Mouse (Mus musculus): Measurements from ENCODE around the gene Gm21992. TPM values are rescaled to one million over a fixed set of nuclear protein-coding genes. Genes with fewer than 3 reads are reported as not detected.
A peak's percentile ranks its signal among the peaks of the same experiment; 100 is the strongest.

Gm21992 gene
- total RNA-seq (2022) = 10 to 100 TPM; 22.5 to 29.2 (median 26.0) TPM

DNA sequence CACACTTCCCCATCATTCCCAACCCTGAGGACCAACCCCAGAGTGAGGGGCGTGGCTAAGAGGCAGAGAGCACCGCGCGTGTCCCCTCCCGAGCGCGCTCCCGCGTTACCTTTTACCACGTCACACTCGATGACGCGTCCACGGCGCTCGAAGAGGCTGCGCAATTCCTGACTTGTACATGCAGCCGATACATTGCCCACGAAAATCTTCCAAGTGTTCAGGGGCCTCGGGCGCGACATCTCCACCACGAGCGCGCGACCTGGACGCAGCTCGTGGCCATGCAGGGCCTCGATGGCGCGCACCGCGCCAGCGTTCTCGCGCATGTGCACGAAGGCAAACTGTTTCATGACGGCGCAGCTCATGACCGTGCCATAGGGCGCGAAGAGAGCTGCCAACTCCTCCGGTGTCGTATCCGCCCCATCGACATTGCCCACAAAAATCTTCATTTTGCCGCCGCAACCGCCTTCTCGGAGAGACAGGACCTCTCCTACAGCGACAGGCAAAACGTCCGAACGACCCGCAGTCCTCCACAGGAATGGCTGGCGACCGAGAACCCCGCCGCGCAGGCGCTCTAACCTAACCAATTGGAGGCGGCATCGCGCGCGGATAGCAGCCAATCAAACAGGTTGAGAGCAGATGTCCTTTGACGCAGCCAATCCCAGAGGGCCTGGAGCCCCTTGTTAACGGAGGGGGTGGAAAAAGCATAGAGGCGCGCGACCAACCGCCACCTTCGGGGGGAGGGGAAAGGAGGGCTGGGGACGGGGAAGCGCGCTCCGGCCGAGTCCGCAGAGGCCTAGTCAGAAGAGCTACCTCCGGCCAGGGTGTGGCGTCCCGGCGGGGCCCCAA lies at the start of gene Gm21992, which contains the start of gene Rbm14:
Gene Gm21992 (minus strand): TSS at position 550 of the 846 bp plus-strand sequence.
Gene Rbm14 (minus strand): TSS at position 572 of the 846 bp plus-strand sequence.
- peak; percentile 98 to 99 for DNase-seq (ENCODE audit: low spot score in 2 of 2)

DNA sequence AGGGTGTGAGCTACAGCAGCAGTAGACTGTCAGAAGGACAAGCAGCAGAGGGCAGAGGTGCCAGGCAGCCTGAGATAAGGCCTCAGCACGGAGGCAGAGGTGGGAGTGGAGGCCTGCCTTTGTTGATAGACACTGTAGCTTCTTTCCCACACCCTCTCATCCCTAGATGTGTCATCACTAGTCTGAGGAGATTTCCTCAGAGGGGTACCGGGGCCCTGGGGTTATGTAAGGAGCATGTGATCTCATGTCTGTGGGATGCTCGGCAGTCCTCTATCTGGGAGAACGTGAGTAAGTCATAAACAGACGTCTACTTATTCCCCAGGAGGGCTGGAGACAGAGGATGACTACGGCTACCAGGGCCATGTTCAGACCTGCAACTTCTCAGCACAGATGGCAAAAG lies 47.7 kb upstream of the Gm21992 start:
- DNase-seq (ENCODE audit: low spot score in 2 of 2) = no peak

DNA sequence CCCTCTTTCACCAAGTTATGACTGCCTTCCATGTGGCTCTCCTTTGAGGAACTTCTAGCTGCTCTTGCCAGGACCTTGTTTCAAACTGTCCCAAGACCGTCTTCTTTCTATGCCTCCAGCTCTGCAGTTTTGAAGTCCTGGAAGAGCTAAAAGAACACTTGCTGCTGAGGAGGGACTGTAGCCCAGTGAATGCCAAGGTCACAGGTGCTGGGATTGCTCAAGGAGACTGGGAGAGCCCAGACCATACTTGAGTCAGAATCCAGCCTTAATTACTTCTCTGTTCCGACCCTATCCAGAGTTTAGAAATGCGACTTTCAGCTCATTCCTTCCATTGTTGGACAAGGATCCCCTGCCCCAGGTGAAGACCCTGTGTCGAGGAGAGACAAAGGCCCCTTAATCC lies 44.5 kb upstream of the Gm21992 start:
- DNase-seq (ENCODE audit: low spot score in 2 of 2) = no peak

DNA sequence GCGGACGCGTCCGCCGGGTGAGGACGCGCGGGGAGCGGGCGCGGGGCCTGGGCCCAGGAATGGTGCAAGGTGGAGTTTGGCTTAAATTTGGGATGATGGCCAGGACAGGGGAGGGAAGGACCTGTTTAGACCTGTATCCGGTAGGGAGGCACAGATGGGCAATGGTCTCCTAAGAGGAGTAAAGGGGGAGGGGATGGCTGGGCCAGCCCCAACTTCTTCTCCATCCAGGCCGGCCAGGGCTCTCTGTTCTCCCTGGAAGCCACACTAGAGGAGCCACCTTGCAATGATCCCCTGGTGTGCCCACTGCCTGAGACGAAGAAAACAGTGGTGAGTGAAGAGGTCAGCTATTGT lies 44.0 kb upstream of the Gm21992 start:
- no peak for DNase-seq (ENCODE audit: low spot score in 2 of 2)

DNA sequence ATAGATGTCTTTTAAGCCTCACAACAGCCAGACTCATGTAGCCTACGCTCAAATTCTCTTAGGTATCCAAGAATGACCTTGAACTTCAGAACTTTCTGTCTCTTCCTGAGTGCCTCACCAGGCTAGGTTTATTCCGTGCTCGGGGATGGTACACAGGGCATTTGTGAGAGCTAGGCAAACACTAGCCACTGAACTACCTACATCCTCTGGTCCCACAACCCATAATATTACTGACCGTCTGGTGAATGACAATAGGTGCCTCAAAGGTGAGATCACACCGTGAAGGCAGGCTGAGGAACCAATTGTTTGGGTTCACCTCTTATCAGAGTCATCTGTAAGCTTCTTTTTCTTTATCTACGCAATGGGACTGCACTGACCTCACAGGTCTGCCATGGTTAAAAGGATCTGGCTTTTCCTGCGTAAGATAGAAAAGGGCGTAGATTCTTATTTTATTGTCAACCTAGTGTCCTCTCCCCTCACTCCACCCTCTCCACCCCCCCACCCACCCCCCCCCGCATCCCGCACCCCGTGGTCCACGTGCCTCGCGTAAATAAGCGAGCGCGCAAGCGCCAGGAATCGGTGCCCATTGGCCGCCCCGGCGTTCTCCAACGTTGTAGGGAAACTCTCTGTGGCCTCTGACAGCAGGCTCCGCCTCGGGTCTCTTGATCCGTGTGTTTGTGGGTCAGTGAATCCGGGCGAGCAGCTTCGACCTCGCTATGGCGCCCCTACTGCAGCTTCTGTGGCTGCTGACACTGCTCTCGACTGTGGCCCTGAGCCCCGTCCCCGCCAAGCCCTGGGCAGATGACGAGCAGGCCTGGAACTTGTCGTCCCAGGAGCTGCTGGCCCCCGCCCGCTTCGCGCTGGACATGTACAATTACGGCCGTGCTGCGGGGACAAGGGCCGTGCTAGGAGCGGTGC lies 43.4 kb upstream of the Gm21992 start, which contains the start of gene Ctsf:
Gene Ctsf (plus strand): TSS at position 579 of the 918 bp plus-strand sequence.
- peak; percentile 91 for DNase-seq (ENCODE audit: low spot score in 2 of 2)

DNA sequence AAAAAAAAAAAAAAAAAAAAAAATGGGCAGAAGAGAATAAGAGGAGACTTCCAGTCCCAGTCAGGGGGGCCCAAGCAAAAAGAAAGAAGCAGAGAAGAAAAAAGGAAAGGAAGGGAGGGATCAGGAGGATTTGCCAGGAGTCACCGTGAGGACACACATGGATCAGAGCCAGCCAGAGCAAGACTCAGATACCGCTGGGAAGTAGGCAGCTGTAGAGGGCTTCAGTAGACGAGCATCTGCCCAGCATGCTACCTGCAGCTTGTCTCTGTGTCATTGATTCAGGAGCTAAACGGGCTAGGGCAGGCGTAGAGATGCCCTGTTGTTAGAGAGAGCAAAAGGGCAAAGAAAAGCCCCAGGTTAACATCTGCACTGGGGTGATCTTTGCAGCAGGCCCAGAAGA lies 38.9 kb upstream of the Gm21992 start:
- no peak for DNase-seq (ENCODE audit: low spot score in 2 of 2)

DNA sequence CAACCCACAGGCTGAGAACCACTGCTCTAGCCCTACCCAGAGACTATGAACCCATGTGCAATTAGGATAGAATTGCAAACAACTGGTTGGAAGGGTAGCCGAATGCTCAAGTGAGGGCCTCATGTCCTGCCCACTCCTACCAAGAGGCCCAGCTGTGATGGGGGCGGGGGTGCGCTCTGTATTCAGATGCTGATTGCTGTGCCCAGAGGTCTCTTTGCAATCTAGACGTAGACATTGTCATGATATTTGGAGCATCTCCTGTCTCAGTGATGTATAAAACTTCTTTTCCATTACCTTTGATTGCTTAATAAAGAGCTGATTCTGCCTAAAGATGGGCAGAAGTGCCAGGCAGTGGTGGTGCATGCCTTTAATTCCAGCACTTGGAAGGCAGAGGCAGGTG lies 38.4 kb upstream of the Gm21992 start:
- no peak for DNase-seq (ENCODE audit: low spot score in 2 of 2)

DNA sequence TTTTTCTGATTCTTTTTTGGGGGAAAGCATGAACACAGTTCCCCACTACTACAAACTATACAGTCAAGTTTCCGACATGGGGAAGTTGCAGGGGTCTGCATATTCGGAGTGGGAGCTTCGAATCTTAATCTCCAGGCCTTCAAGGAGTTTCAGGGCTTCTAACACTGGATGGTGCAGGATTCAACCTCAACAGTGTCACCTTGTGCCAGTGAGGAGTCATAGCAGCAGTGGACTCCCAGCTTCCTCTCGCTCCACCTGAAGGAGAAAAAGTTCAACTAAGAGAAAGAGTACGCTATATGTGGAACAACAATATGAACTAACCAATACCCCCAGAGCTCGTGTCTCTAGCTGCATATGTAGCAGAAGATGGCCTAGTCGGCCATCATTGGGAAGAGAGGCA lies 36.1 kb upstream of the Gm21992 start:
- DNase-seq (ENCODE audit: low spot score in 2 of 2) = no peak

DNA sequence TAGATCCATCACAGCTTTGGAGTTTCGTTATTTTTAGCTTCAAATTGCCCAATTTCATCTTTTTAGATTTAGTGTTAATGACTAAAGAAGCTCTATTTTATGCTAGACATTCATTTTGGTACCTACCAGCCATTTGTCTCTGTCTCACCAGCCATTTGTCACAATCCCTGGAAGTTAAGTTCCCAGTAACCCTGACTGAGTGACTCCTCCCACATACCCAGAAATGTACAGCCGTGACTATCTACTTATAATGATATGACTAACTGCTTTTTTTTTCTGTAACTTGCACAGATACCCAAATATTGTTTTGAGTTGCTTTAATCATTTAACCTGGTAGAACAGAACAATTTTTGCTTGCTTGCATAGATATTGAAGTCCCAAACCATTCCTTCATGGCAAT lies 34.4 kb upstream of the Gm21992 start:
- no peak for DNase-seq (ENCODE audit: low spot score in 2 of 2)

DNA sequence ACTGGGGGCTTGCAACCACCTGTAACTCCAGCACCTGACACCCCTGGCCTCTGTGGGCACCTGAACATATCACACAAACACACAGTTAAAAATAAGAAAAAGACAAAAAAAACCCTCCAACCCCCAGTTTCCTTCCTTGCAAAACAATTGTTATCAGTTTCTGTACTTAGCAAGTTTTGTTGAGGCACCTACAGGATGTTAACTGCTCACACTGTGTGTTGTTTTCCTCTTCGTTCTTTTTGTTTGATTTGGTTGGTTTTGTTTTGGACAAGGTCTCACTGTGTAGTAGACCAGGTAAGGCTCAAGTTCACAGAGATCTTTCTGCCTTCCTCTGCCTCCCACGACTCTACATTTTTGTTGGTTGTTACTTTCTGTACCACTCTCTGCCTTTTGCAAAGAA lies 31.2 kb upstream of the Gm21992 start:
- DNase-seq (ENCODE audit: low spot score in 2 of 2) = no peak

DNA sequence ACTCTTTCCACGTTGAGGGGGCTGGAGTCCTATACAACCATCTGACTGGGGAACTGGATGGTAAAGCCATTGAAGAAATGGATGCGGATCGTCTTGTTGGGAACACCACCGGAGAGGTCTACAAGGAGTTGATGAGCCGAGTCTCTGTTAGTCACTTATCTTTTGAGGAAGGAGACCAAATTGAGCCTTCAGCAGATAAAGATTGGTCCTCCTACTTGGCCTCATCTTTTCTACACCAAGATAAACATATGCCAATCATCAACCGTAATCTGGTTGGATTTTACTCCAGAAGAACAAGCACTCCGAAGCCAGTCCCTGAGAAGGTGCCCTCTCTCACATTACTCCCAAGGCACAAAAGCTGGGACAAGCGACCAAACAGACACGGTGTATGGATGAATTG lies 29.4 kb upstream of the Gm21992 start:
- DNase-seq (ENCODE audit: low spot score in 2 of 2) = no peak

DNA sequence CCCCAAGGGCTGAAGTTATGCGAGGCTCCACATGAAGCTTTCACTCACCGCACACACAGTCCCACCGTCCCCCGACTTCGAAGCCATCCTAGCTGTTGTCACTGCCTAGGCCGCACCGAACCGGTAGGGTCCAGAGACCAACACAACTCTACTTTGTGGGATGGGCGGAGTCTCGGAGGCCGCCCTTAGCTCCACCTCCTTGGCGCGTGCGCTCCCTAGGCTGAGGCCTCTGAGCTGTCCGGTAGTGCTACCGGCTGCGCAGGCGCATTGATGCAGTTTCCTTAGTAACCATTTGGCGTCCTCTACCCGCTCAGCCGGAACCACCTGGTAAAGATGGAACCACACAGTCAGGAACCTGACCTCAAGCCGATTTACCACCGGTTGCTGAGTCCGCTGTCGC lies 27.7 kb upstream of the Gm21992 start, which contains the start of the genes Ccs and Ccdc87:
Gene Ccs (minus strand): TSS at position 184 of the 400 bp plus-strand sequence.
Gene Ccdc87 (plus strand): TSS at position 218 of the 400 bp plus-strand sequence.
- DNase-seq (ENCODE audit: low spot score in 2 of 2) = peak; percentile 95 to 98

DNA sequence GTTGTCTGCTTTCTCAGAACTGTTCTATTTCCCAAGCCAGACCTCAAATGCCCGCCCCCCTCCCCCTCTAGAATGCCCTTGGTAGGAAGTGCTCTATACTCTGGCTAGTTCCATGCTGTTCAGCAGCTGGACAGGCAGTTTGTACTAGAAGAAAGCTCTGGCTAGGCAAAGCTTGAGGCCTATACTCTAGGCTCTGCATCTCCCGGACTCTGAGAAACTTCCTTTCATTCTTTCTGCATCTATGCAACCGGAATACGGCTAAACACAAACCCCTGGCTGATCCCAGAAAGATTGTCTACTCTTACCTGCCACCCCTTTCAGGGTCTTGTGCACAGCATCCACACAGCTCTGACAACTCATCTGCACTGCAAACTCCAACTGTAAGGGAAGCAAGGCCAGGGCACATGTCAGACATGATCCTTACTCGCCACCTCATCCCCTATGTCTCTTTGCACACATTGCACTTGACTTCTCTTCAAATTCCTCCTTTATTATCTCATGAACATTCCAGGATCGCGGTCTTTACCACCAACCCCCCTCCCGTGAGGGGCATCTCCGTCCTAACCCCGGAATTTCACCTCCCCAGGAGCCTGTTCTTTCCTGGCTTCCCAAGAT lies 27.2 kb upstream of the Gm21992 start:
- no peak for DNase-seq (ENCODE audit: low spot score in 2 of 2)

DNA sequence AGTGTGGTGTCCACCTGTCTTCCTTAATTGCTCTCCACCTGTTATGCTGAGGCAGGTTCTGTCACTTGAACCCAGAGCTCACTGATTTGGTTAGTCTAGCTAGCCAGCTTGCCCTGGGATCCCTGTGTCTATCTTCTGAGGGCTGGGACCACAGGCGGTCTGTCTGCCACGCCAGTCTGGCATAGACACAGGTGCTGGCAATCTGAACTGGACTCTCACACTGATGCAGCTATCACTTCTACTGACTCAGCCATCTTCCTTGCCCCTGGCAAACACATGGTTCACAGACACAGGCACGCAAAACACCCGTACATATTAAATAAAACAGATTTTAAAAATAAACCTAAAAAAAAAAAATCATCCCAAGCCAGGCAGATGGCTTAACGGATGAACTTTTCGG lies 25.6 kb upstream of the Gm21992 start:
- DNase-seq (ENCODE audit: low spot score in 2 of 2) = no peak

DNA sequence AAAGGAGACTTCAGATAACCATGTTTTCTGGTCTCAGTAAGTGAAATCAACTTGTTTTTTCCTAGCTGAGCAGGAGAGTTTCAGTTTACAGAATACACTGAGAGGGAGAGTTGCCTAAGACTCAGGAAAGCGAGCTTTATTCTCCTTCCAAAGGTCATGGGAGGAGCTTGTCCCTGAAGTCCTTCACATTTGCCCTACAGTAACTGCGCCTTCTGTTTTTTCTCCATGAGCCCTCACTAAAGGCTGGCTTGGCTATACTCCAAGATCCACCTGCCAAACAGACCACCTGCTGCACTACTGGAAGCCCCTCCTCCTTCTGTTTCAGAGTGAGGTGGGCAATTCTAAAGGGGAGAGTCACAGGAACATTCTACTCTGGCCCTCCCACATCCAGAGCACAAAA lies 24.7 kb upstream of the Gm21992 start:
- no peak for DNase-seq (ENCODE audit: low spot score in 2 of 2)

DNA sequence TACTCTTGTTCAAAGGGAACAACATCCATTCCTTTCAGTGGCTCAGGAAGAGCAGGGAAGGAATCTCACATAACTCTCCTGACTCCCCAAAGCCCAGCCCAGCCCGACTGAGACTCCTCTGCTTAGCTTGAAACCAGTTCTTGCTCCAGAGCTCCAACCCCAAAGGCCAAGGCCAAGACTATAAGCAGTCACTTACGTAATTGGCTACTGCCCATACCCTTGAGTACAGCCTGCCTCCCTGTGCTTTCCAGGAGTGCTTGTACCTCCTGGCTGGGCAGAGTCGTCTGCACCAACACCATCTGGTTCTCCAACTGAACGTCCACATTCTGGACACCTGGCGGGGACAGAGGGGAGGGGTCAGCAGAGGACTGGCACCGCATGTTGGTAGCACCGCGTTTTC lies 22.6 kb upstream of the Gm21992 start:
- DNase-seq (ENCODE audit: low spot score in 2 of 2) = no peak

DNA sequence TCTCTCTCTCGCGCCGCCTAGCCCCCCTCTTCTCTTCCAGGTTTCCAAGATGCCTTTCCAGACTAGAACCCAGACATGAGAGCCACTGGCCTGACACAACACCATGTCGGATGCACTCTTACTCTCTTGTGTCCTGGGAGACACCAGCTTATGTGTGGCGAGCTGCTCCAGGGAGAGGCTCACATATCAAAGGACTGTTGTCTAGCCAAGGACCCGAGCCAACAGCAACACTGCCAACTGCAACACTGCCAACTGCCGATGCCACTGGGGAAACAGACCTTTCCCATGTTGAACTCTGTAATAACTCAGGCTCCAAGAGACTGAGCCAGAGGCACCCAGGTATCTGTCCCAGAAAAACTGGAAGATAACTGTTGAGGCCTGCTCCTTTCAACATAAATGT lies 17.7 kb upstream of the Gm21992 start:
- DNase-seq (ENCODE audit: low spot score in 2 of 2) = peak; percentile 47 to 53

DNA sequence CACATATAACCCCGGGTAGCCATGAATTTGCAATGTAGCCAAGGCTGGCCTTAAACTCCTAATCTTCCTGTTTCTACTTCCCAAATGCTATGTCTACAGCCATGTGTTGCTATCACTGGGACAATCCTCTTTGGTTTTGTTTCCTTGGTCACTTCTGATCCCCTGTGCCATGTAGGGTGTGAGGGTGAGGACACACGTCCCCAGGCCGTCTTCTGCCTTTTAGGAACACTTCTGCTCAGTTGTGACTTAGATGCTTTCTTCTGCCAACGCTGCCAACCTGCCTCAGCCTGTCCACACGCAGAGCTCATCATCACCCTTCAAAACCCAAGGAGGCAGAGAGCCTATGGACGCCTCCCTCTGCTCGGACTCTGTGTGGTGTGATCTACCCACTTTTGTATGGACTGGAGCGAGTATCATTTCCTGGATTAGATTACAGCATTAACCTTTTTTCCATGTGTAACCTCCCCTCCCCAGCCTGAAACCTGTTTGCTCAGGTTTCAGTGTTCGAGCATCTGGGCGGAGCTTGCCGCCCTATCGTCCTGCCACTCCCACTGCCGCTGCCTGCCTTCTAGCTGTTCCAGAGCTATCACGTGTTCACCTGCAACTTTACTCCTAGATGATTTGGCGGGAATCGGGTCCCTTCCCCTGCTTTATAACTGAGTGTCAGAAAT lies 17.2 kb upstream of the Gm21992 start:
- DNase-seq (ENCODE audit: low spot score in 2 of 2) = no peak

DNA sequence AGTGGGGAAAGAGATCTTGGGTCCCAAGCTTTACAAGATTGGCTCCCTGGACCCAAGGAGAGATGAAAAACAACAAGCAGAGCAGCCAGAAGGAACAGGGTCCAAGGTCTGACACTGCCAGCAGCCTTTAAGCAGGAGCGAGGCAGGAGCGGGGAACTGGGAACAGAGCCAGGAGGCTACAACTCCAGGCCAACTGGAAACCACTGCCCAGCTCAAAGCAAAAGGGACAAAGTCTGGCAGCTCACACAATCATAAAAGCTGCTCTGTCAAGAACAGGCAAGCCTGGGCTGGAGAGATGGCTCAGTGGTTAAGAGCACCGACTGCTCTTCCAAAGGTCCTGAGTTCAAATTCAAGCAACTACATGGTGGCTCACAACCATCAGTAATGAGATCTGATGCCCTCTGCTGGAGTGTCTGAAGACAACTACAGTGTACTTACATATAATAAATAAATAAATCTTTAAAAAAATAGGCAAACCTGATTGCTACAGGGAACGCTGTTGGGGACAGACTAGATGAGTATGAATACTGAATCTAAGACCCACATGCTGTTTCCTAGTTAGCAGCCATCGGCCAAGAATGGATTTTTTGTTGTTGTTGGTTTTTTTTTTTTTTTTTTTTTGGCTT lies 9.4 kb upstream of the Gm21992 start:
- peak; percentile 77 to 79 for DNase-seq (ENCODE audit: low spot score in 2 of 2)

DNA sequence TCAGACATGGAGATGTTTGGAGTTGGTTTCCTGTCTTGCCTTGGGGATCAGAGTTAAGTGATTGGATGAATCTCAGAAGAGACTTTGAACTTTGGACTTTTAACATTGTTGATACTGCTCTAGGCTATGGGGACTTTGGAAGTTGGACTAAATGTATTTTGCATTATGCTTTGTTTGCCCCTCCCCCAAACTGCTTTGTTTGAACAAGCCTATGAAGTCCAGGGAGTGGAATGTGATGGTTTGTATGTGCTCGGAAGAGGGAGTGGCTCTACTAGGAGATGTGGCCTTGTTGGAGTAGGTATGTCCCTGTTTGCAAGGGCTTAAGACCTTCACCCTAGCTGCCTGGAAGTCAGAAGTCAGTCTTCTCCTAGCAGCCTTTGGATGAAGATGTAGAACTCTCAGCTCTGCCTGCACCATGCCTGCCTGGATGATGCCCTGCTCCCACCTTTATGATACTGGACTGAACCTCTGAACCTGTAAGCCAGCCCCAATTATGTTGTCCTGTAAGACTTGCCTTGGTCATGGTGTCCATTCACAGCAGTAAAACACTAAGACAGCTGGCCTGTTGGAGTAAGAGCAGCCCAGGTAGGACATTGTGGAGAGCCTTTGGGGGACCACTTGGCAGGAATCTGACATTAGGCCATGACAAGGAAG lies 5.9 kb upstream of the Gm21992 start:
- DNase-seq (ENCODE audit: low spot score in 2 of 2) = no peak
